Mouse (Mus musculus): ENCODE measurements at regions not wholly inside any gene's neighbourhood (a gene's known extent, or its start where the extent isn't known, plus 50 kb on each side); places are given as distances from the start of the nearest gene placed in this dataset.

GRCm38 (mm10) chr4:32153356-32153755 is 85.2 kb upstream of the Bach2 start:
- peak; percentile 50 for DNase-seq

DNA sequence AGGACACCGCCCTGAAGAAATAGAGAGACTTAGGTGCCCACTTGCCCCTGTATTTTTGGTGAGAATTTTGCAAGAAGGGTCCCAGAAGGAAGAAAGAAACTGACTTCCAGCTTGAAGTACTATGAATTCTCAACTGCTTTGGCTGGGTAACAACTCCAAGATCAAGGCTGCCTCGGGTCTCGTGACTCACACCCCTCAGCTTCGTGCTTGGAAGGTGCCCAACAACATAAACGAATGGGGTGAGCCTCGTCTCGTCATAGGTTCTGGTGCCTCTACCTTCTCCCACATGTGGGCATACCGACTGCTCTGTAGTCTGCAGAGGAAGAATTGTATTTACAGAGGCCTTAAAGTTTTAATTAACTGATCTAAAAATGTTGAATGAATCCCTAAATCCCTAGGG is 81.6 kb upstream of the Bach2 start:
- no peak for DNase-seq

- no peak for DNase-seq
These were observed 80.2 kb upstream of the Bach2 start for GRCm38 (mm10) chr4:32158451-32158850.

DNA sequence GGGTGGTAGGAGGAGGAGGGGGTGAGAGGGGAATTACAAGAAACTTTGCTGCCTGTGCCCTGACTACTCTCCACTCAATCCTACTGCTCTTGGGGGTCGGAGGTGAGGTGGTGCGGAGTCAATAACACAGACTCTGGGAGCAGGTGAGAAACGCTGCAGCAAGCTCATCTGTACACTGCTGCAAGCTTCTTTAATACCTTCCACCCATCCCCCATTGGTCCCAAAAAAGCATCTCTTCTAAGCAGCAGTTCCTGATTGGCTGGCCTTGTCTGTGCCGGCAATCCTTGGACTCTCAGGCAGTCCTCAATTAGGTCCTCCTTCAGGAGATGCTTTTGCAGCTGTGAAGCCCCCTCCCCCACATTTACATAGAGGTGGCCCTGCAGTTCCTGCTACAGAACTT is 79.7 kb upstream of the Bach2 start:
- DNase-seq: no peak

DNA sequence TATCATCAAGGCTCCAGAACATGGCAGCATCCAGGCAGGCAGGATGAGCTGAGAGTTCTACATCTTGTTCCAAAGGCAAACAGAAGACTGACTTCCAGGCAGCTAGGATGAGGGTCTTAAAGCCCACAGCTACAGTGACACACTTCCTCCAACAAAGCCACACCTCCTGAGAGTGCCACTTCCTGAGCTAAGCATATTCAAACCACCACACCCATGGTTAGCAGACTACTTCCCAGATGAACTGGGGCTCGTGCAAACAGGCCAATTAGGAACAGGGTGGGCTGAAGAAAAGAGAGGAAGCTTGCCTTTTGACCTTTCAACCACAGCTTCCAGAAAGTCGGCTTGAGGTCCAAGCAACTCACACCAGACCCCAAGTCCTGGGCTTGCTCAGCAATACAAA is 77.8 kb upstream of the Bach2 start:
- no peak for DNase-seq

GRCm38 (mm10) chr4:32161871-32162656 is 76.5 kb upstream of the Bach2 start:
- no peak for DNase-seq

GRCm38 (mm10) chr4:32162694-32163240 is 75.8 kb upstream of the Bach2 start:
- DNase-seq: no peak

- DNase-seq: no peak
These were observed 74.4 kb upstream of the Bach2 start for GRCm38 (mm10) chr4:32164081-32164641.

DNA sequence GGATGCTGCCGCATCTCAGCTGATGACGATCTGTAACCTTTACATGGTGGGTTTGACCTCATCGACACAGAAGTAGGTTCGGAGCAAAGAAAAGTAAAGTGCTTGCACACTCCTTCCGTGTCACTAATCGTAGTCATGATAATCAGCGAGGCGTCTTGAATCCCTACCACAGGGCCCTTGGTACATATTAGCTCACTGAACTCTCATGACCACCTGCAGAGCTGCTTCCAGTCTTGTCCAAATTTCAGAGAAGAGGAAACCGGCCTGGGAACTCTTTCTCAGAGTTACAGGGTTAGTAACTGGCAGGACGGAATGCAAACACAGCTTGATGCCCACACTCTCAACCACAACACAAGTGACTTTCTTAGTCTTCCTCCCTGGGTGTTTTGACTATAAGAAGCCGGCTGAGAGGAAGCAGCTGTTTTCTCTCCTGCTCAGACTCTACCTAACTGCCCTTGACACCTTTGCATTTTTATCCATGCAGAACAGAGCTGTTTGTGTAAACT is 73.8 kb upstream of the Bach2 start:
- no peak for DNase-seq

DNA sequence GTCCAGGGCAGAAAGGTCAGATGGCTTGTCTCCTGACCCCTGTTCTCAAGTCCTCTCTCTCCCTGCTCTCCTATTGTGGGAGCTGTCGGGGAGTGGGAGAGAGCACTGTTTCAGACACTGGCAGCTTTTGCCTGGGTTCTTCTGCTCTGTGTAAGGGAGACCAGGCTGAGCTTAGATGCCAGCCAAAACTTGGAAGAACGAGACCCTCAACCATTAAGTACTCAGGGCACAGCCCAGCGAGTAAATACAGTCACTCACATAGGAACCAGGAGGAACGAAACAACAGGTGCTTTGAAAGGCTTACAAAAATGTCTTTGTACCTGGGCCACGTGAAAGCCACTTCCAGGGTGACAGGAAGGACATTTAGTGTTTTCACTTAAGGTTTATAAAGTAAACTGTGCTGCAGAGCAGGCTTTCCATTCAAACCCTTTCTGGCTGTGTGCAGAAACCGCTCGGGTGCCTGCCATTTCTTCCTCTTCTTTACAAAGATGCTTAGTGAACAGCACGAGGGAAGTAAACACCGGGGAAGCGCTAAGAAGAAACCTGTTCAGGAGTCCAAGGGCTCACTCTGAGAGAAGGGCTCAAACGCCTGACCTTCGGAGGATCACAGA is 72.6 kb upstream of the Bach2 start:
- no peak for DNase-seq

DNA sequence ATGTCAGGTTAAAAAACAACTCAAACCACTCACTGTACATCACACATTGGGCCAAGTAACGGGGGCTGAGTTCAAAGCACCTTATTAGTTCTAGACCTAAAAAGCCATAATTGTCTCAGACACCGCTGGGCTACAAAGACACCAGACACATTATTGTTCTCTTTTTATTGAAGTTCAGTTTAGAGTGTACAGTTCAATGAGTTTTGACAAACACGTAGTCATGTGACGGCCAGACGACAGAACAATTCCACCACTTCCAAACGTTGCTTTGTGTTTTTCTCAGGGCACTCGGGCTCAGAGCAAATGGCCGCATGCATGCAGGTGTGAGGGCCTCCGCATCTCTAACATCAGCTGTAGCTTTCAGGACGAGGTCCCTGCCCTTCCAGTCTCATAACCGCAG is 71.5 kb upstream of the Bach2 start:
- no peak for DNase-seq

DNA sequence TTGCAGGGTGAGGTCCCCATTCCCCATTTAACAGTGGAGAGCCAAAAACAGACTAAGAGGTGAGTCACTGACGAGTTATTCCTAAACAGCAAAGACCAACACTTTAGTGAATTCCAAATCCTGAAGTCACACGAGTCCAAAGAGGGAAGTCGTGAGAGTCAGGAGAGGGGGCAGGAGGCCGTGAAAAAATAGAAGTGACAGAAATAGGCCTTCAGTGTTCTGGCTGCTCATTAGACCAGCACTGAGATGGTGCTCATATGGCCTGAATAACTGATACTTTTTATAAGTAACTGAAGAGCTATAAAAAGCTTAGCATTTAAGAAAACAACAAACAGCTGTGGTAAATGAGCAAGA is 68.5 kb upstream of the Bach2 start:
- DNase-seq: no peak

DNA sequence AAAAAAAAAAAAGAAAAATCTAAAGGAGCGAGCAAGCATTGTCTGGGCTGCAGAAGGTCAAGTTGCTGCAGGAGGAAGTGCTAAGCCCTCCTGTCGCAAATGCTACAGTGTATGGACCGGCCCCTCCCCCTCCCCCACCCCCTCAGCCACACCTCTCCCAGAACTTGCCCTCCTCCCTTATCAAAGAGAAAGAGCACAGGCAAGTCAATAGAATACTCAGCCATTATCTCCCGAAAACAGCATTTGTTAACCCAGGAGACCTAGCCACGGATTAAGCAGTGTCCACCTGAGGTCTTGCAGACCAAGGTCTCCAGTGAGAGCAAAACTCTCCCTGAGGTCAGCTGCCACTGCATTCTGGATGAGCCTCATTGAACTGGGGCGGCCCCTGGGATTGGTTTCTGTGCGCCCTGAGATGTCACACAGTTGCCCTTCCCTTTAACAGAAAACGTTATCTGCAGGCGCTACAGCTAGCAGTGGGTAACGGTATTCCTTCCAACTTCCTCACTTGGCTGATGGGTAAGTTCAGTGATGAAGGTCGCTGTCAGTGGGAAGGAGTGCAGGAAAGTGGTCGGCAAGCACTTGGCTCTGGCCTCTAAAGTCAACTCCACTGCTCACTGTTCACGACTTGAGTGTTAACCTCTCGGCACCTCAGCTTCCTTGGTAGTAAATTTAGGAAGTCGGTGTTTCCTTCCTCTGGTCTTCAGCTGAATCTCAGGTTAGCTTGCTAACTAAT is 68.0 kb upstream of the Bach2 start:
- no peak for DNase-seq

GRCm38 (mm10) chr4:32171291-32171690 is 67.3 kb upstream of the Bach2 start:
- DNase-seq: no peak

GRCm38 (mm10) chr4:32172992-32173391 is 65.6 kb upstream of the Bach2 start:
- DNase-seq: no peak

- no peak for DNase-seq
These were observed 63.8 kb upstream of the Bach2 start for GRCm38 (mm10) chr4:32174771-32175170.

GRCm38 (mm10) chr4:32175231-32175630 is 63.4 kb upstream of the Bach2 start:
- DNase-seq: no peak

DNA sequence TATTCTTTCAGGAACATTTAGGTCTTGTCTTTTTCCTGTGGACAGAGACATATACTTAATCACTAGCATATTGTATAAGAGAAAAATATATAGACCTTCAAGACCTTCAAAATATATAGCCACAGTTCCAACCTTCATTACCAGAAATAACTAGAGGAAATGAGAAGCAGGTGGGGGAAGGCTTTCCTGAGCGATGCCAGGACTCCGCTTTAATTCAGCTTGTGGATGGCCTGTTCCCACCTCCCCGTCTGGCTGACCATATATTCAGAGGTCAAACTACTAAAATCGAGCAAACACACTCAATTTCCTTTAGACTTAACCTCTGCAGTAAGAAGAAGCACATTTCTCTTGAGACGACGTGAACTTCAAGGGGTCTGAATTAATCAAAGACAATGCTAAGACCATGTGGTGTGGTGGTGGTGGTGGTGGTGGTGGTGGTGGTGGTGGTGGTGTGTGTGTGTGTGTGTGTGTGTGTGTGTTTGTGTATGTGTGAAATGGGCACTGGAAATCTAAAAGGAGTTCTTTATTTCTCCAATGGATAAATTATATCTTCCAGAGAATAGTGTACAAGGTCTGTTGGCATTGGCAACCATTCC is 62.7 kb upstream of the Bach2 start:
- no peak for DNase-seq

GRCm38 (mm10) chr4:32176449-32177135 is 62.0 kb upstream of the Bach2 start:
- no peak for DNase-seq

- no peak for DNase-seq
These were observed 60.5 kb upstream of the Bach2 start for GRCm38 (mm10) chr4:32177933-32178639.

GRCm38 (mm10) chr4:32179707-32180241 is 58.8 kb upstream of the Bach2 start:
- DNase-seq: peak; percentile 53

Measured in kidney, postnatal 10 days (tissue).